Mouse (Mus musculus) spleen, adult 2 months (tissue): ENCODE measurements at regions not wholly inside any gene's neighbourhood (a gene's known extent, or its start where the extent isn't known, plus 50 kb on each side); places are given as distances from the start of the nearest gene placed in this dataset.

Source experiments
- DNase-seq, 2 experiments: peaks; one replicate each; pipeline versions ENCODE4 v3.0.0 to v3.0.0-alpha.2; 2012 to 2021; ENCODE audit warnings: low spot score in 2 of 2, low read depth in 1 of 2
- H3K27ac ChIP-seq: fragments of 200-500 bp; 2 replicates; pipeline ENCODE4 v1.5.1; 2012; ENCODE audit warnings: low read length, inconsistent platforms; ENCODE audit not compliant: insufficient read depth
- H3K27me3 ChIP-seq: fragments of 200-500 bp; 2 replicates; pipeline ENCODE4 v1.6.1; 2012; ENCODE audit warnings: mild to moderate bottlenecking, moderate library complexity, low read length, inconsistent platforms; ENCODE audit not compliant: control insufficient read depth, insufficient read depth
- H3K36me3 ChIP-seq: fragments of 200-500 bp; 2 replicates; pipeline ENCODE4 v1.6.1; 2012; ENCODE audit warnings: mild to moderate bottlenecking, low read length, inconsistent platforms; ENCODE audit not compliant: control insufficient read depth, insufficient read depth
- H3K4me1 ChIP-seq: fragments of 200-500 bp; 2 replicates; pipeline ENCODE4 v1.6.1; 2011; ENCODE audit warnings: inconsistent platforms; ENCODE audit not compliant: control insufficient read depth, insufficient read depth, insufficient read length
- H3K4me3 ChIP-seq: fragments of 200-500 bp; 2 replicates; pipeline ENCODE4 v1.5.1; 2011; ENCODE audit warnings: mild to moderate bottlenecking, inconsistent platforms; ENCODE audit not compliant: insufficient read depth, insufficient read length; ENCODE audit errors: extremely low read depth
- CTCF ChIP-seq: fragments of 200-500 bp; IDR thresholded peaks from 2 replicates; pipeline ENCODE4 v1.5.1; 2011; ENCODE audit warnings: mild to moderate bottlenecking, inconsistent platforms; ENCODE audit not compliant: insufficient read depth, insufficient read length, insufficient replicate concordance; ENCODE audit errors: extremely low read depth
- POLR2A ChIP-seq: fragments of 200-500 bp; IDR thresholded peaks from 2 replicates; pipeline ENCODE4 v1.6.1; 2011; ENCODE audit warnings: low read depth, low read length, inconsistent platforms
- WGBS: fragments of 180-500 bp; shearing (Covaris S2); methylation state at CpG from one replicate; pipeline ENCODE4 v1.1.7; 2018; 5-methylcytosine and 5-hydroxymethylcytosine counted together

- 89% methylated on average over 2 of the region's 2 CpGs for WGBS
- Histone ChIP-seq H3K4me3 (no peak overlapping the region), H3K27ac (no peak overlapping the region), H3K36me3 (no peaks in the 10 kb centered on the region), H3K4me1 (no peaks in the 10 kb centered on the region), H3K27me3 (no peaks in the 10 kb centered on the region)
- no peak for DNase-seq
- TF ChIP-seq POLR2A = no peak
- no peak for TF ChIP-seq CTCF
Observed at GRCm38 (mm10) chr12:25795092-25795491, 620.0 kb downstream of the Rnf144a start.

- TF ChIP-seq CTCF = no peak
- TF ChIP-seq POLR2A = no peak
- no peak for DNase-seq
Observed at GRCm38 (mm10) chr12:25794571-25794970, 620.5 kb downstream of the Rnf144a start.

GRCm38 (mm10) chr12:25792571-25793075 lies 622.4 kb downstream of the Rnf144a start:
- Histone ChIP-seq H3K27me3 (no peaks in the 10 kb centered on the region), H3K4me1 (no peaks in the 10 kb centered on the region), H3K4me3 (no peak overlapping the region), H3K36me3 (no peaks in the 10 kb centered on the region), H3K27ac (no peak overlapping the region)
- TF ChIP-seq CTCF (no peak), POLR2A (no peak)
- 92% methylated on average over 2 of the region's 2 CpGs for WGBS
- no peak for DNase-seq

More at GRCm38 (mm10) chr12:25794571-25794970, 620.5 kb downstream of the Rnf144a start:
- Histone ChIP-seq H3K4me3 (no peak overlapping the region), H3K4me1 (no peaks in the 10 kb centered on the region), H3K27me3 (no peaks in the 10 kb centered on the region), H3K36me3 (no peaks in the 10 kb centered on the region), H3K27ac (no peak overlapping the region)
- WGBS = 68% methylated on average over 2 of the region's 2 CpGs

- no peak overlapping the region for H3K4me3 ChIP-seq
- TF ChIP-seq CTCF (no peak), POLR2A (no peak)
- no peaks in the 10 kb centered on the region for H3K36me3 ChIP-seq
- DNase-seq = no peak
- no peaks in the 10 kb centered on the region for H3K27me3 ChIP-seq
- H3K4me1 ChIP-seq = no peaks in the 10 kb centered on the region
- 88% methylated on average over 4 of the region's 4 CpGs for WGBS
- H3K27ac ChIP-seq = no peak overlapping the region
Observed at GRCm38 (mm10) chr12:25790956-25791355, 624.1 kb downstream of the Rnf144a start.

GRCm38 (mm10) chr12:25785646-25786606 lies 629.1 kb downstream of the Rnf144a start:
- Histone ChIP-seq H3K36me3 (no peaks in the 10 kb centered on the region), H3K27ac (no peak overlapping the region), H3K4me1 (no peaks in the 10 kb centered on the region), H3K4me3 (no peak overlapping the region), H3K27me3 (no peaks in the 10 kb centered on the region)
- DNase-seq = no peak
- WGBS = 81% methylated on average over 18 of the region's 18 CpGs
- no peak for TF ChIP-seq CTCF
- TF ChIP-seq POLR2A = no peak

- 53% methylated on average over 3 of the region's 3 CpGs for WGBS
- H3K4me1 ChIP-seq = no peaks in the 10 kb centered on the region
- DNase-seq = peak in 1 of 2 experiments; percentile 33
- no peaks in the 10 kb centered on the region for H3K27me3 ChIP-seq
- TF ChIP-seq POLR2A = no peak
- TF ChIP-seq CTCF = no peak
- H3K4me3 ChIP-seq = no peak overlapping the region
- H3K36me3 ChIP-seq = no peaks in the 10 kb centered on the region
- H3K27ac ChIP-seq = no peak overlapping the region
Observed at GRCm38 (mm10) chr12:25784401-25784800, 630.7 kb downstream of the Rnf144a start.
